Mouse (Mus musculus) lung, embryonic 14.5 days (tissue): ENCODE results near the gene Cbx7. TPM values are rescaled to one million over a fixed set of nuclear protein-coding genes. Genes with fewer than 3 reads are reported as not detected.

Experiments used
- ATAC-seq: fragments of 200-750 bp; cut with Nextera tagmentation; 2 replicates; pipeline ENCODE4 v1.8.0; 2017; ENCODE audit warnings: mild to moderate bottlenecking, moderate TSS enrichment, moderate library complexity; ENCODE audit not compliant: insufficient read depth
- DNase-seq: peaks from one replicate; pipeline ENCODE4 v3.0.0-alpha.2; 2015
- H3K27ac ChIP-seq: fragments of 300-500 bp; sonication (generic); 2 replicates; pipeline ENCODE4 v1.5.1; 2014; ENCODE audit warnings: low read depth, mild to moderate bottlenecking, moderate library complexity
- H3K27me3 ChIP-seq: fragments of 300-500 bp; sonication (generic); 2 replicates; pipeline ENCODE4 v1.6.1; 2014; ENCODE audit warnings: low read length, control low read depth; ENCODE audit not compliant: insufficient read depth
- H3K36me3 ChIP-seq: fragments of 300-500 bp; sonication (generic); 2 replicates; pipeline ENCODE4 v1.6.1; 2014; ENCODE audit warnings: control low read depth; ENCODE audit not compliant: insufficient read depth
- H3K4me1 ChIP-seq: fragments of 300-500 bp; sonication (generic); 2 replicates; pipeline ENCODE4 v1.6.1; 2014; ENCODE audit warnings: antibody characterized with exemption, control low read depth; ENCODE audit not compliant: insufficient read depth
- H3K4me2 ChIP-seq: fragments of 300-500 bp; sonication (generic); 2 replicates; pipeline ENCODE4 v1.6.1; 2014; ENCODE audit warnings: mild to moderate bottlenecking
- H3K4me3 ChIP-seq: fragments of 300-500 bp; sonication (generic); 2 replicates; pipeline ENCODE4 v1.5.1; 2014; ENCODE audit warnings: low read depth, low read length
- H3K9ac ChIP-seq: fragments of 300-500 bp; sonication (generic); 2 replicates; pipeline ENCODE4 v1.6.1; 2014
- H3K9me3 ChIP-seq: fragments of 300-500 bp; sonication (generic); 2 replicates; pipeline ENCODE4 v1.6.1; 2016; ENCODE audit warnings: low read depth, low read length, control low read depth
- CTCF ChIP-seq: IDR thresholded peaks from 2 replicates; pipeline ENCODE4 v1.5.1; 2016; ENCODE audit warnings: antibody characterized with exemption, low read depth
- WGBS: fragments of 180-500 bp; shearing (Covaris S2); extraction: QIAGEN DNeasy Blood & Tissue Kit; methylation state at CpG from one replicate; pipeline ENCODE4 v1.1.7; 2014; 5-methylcytosine and 5-hydroxymethylcytosine counted together
- polyA plus RNA-seq: library from polyadenylated mRNA; unstranded; fragments of >200 nt; fragmentation: Nextera tagmentation; extraction: Ambion mirVana; gene quantifications from 2 replicates; pipeline ENCODE4 v1.2.1, GENCODE M21; 2014

Cbx7 gene
- polyA plus RNA-seq, 1 experiment from 2014 or later, result 2.3 TPM

DNA sequence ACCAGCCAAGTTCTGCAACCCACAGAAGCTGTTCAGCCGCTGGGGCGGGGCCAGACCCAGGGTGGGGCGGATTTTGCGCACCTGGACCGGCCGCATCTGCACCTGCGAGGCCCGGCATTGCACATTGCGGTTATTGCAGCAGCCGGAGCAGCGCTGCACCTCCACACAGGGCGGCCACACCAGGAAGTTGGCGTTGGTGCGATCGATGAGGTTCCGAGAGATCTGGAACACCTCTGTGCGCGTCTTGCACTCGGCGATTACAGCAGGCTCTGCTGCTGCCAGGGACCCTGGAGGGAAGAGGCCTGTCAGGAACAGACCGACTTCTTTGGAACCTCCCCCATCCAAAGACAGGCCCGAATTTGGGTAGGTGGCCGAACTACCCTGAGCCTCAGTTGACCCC lies 30.7 kb upstream of the Cbx7 start:
- Histone ChIP-seq H3K27me3 (no peaks in the 10 kb centered on the region), H3K4me3 (no peak overlapping the region), H3K9ac (no peak overlapping the region), H3K27ac (no peak overlapping the region), H3K36me3 (0 out of 2 replicates have a peak, but pooled peaks cover 6% of the 10 kb centered on the region), H3K4me2 (no peak overlapping the region), H3K9me3 (no peaks in the 10 kb centered on the region), H3K4me1 (peaks cover 3% of the 10 kb centered on the region)
- 81% methylated on average over 23 of the region's 23 CpGs for WGBS
- DNase-seq (no peak), ATAC-seq (no peak)
- TF ChIP-seq CTCF, result no peak

DNA sequence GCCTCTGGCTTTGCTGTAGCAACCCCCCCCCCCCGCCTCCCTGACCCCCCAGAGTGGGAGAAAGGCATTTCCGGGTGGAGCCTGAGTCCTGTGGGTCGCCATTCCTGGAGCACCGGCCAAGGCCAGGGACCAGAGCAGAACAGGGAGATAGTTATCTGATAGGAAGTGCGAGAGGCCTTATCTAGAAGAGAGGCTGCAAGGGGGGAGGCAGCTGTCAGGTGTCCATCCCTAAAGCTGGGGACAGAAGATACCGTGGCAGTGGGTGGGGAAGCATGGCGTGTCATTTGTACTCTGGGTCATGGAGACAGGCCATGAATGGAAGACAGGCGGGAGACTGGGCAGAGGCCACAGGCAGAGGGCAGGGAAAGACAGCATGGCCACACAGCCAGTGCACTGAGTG lies 29.8 kb upstream of the Cbx7 start:
- no peak for ATAC-seq
- H3K9ac ChIP-seq, result no peak overlapping the region
- no peak overlapping the region for H3K27ac ChIP-seq
- no peak for TF ChIP-seq CTCF
- H3K4me2 ChIP-seq, result no peak overlapping the region
- H3K9me3 ChIP-seq, result no peaks in the 10 kb centered on the region
- DNase-seq, result no peak
- no peaks in the 10 kb centered on the region for H3K27me3 ChIP-seq
- H3K36me3 ChIP-seq, result 0 out of 2 replicates have a peak, but pooled peaks cover 6% of the 10 kb centered on the region
- H3K4me1 ChIP-seq, result peaks cover 3% of the 10 kb centered on the region
- 21% methylated on average over 8 of the region's 8 CpGs for WGBS
- no peak overlapping the region for H3K4me3 ChIP-seq

DNA sequence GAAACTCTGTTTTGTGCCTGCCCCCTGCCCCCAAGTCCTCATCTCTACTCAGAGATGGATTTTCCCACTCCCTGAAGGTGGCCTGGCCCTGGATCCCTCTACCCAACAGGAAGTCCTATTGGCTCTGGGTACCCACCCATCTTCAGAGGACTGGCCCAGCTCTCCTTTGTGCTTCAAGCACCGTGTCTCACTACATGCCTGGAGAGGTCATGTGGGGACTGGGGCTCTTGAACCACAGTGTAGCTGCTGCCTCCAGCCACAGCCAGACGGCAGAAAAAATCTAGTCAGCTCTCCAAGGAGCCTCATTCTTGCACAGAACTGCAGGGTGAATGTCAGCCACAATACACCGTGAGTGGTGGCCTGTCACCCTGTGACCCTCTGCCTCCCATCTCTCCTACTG lies 27.1 kb upstream of the Cbx7 start:
- no peak for ATAC-seq
- no peak for TF ChIP-seq CTCF

DNA sequence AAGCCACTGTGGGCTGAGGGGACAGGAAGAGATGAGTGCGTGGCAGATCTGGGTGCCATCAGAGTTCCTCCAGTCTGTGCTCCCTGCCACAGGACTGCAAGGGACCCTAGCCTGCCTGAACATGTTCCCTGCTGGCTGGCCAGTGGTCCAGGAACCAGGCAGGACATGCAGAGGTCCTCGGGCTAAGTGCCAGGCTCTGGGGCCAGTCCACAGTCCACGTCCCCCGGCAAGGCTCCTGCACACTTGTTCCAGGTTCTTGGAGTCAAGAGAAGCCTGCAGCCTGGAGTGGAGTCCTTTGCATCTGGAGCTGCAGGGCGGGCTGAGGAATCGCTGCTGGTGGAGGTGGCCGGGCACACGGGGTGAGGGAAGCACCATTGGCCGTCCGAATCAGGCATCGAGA lies 25.9 kb upstream of the Cbx7 start:
- DNase-seq (no peak), ATAC-seq (no peak)
- Histone ChIP-seq H3K4me3 (no peak overlapping the region), H3K9ac (no peak overlapping the region), H3K27me3 (no peaks in the 10 kb centered on the region), H3K27ac (no peak overlapping the region), H3K9me3 (no peaks in the 10 kb centered on the region), H3K36me3 (0 out of 2 replicates have a peak, but pooled peaks cover 4% of the 10 kb centered on the region), H3K4me2 (no peak overlapping the region), H3K4me1 (no peaks in the 10 kb centered on the region)
- 82% methylated on average over 11 of the region's 11 CpGs for WGBS
- no peak for TF ChIP-seq CTCF

More for the DNA sequence above, 27.1 kb upstream of the Cbx7 start:
- 0 out of 2 replicates have a peak, but pooled peaks cover 4% of the 10 kb centered on the region for H3K36me3 ChIP-seq
- no peaks in the 10 kb centered on the region for H3K9me3 ChIP-seq
- H3K4me3 ChIP-seq, result no peak overlapping the region
- H3K4me1 ChIP-seq, result no peaks in the 10 kb centered on the region
- no peak overlapping the region for H3K4me2 ChIP-seq
- DNase-seq, result no peak
- no peaks in the 10 kb centered on the region for H3K27me3 ChIP-seq
- no peak overlapping the region for H3K9ac ChIP-seq
- H3K27ac ChIP-seq, result no peak overlapping the region
- WGBS, result 35% methylated on average over 3 of the region's 3 CpGs

DNA sequence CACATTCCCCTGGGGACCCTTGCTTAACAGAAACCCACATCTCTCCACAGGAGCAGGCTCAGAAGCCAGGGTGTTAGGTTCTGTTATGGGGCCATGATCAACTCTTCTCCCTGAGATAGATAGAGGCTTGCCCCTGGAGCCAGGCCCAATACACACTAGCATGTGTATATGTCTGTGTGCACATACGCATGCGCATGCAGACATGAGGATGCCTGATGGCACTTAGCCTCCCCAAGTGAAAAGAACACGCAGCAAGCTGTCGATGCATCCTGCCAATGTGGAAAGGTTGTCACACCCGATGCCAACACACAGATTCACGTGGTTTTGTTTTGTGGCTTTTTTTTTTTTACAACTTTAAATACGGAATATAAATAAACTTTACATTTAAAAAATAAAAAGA lies 24.6 kb upstream of the Cbx7 start:
- H3K27ac ChIP-seq, result no peak overlapping the region
- no peaks in the 10 kb centered on the region for H3K9me3 ChIP-seq
- DNase-seq (no peak), ATAC-seq (no peak)
- H3K4me2 ChIP-seq, result no peak overlapping the region
- H3K4me3 ChIP-seq, result no peak overlapping the region
- H3K36me3 ChIP-seq, result 0 out of 2 replicates have a peak, but pooled peaks cover 4% of the 10 kb centered on the region
- H3K9ac ChIP-seq, result no peak overlapping the region
- TF ChIP-seq CTCF, result no peak
- H3K27me3 ChIP-seq, result no peaks in the 10 kb centered on the region
- WGBS, result 93% methylated on average over 7 of the region's 7 CpGs
- H3K4me1 ChIP-seq, result no peaks in the 10 kb centered on the region

DNA sequence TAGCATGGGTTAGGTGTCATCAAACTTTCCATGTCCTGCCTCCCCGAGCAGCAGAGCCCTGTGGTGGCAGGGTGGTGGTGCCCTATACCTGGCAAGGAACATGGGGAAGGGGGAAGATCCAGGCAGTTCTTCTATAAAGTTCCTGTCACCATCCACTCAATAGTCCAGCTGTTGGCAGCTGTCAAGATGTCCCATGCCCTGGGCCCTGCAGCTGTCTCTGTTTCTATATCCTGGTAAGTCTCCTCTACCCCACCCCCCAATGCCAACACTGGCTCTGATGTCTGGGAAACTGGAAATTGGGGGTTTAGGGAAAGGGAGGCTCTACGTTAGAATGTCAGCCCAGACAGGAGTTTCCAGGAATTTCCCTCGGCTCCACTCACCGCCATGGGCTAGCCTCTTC lies 23.6 kb upstream of the Cbx7 start:
- Histone ChIP-seq H3K27me3 (no peaks in the 10 kb centered on the region), H3K9me3 (no peaks in the 10 kb centered on the region), H3K36me3 (0 out of 2 replicates have a peak, but pooled peaks cover 4% of the 10 kb centered on the region), H3K27ac (no peak overlapping the region), H3K4me3 (no peak overlapping the region), H3K9ac (no peak overlapping the region), H3K4me2 (no peak overlapping the region), H3K4me1 (no peaks in the 10 kb centered on the region)
- DNase-seq, result no peak
- ATAC-seq, result no peak
- TF ChIP-seq CTCF, result no peak
- WGBS, result 66% methylated on average over 4 of the region's 4 CpGs

DNA sequence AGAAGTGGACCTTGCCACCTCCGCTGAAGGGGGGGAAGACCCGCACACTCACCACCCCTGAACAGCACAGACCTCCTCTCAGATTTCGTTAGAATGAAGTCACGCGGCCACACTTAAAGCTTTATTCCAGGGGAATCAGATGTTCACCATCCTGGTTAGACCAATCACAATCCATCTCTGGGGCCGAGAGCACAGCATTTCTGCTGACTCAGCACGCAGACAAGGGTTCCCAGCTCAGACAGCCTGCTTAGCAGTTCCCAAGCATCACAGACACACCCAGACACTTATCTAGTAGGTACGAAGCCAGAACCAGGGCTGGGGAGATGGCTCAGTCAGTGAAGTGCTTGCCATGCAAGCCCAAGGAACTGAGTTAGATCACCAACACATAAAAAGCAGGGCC lies 15.3 kb upstream of the Cbx7 start:
- Histone ChIP-seq H3K9me3 (no peaks in the 10 kb centered on the region), H3K36me3 (no peaks in the 10 kb centered on the region), H3K27me3 (no peaks in the 10 kb centered on the region), H3K4me1 (no peaks in the 10 kb centered on the region), H3K4me2 (no peak overlapping the region), H3K9ac (no peak overlapping the region), H3K27ac (no peak overlapping the region), H3K4me3 (no peak overlapping the region)
- 62% methylated on average over 8 of the region's 8 CpGs for whole genome bisulfite sequencing
- no peak for TF ChIP-seq CTCF
- ATAC-seq (no peak), DNase-seq (no peak)

DNA sequence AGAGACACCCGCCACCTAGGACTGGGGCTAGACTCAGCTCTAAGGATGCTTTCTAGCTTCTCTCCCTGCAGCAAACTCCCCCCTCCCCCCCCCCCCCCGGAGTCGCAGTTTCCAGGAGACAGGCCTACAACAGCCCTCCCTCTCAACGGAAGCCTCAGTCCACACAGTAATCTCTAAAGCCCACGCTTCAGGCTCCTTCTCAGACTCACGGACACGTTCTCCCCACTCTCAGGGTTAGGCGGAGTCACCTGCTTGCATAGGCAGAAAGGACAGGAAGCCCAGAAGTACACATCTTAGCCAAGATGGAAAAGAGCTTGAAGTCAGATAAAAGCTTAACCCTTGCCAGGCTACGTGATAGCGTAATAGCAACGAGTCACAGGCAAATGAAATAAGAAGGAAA lies 14.6 kb upstream of the Cbx7 start:
- Histone ChIP-seq H3K36me3 (no peaks in the 10 kb centered on the region), H3K4me3 (no peak overlapping the region), H3K9ac (no peak overlapping the region), H3K27me3 (no peaks in the 10 kb centered on the region), H3K4me1 (no peaks in the 10 kb centered on the region), H3K9me3 (no peaks in the 10 kb centered on the region), H3K4me2 (no peak overlapping the region), H3K27ac (no peak overlapping the region)
- WGBS, result 34% methylated on average over 11 of the region's 11 CpGs
- ATAC-seq (no peak), DNase-seq (no peak)
- no peak for TF ChIP-seq CTCF
